Mouse (Mus musculus): ENCODE results near the gene Zc3hav1. TPM values are rescaled to one million over a fixed set of nuclear protein-coding genes. Genes with fewer than 3 reads are reported as not detected.

The Zc3hav1 gene
- 1.8 and 2.6 TPM in 2 replicates for polyA plus RNA-seq (2016; fragmentation: Nextera tagmentation; extraction: Ambion mirVana)

DNA sequence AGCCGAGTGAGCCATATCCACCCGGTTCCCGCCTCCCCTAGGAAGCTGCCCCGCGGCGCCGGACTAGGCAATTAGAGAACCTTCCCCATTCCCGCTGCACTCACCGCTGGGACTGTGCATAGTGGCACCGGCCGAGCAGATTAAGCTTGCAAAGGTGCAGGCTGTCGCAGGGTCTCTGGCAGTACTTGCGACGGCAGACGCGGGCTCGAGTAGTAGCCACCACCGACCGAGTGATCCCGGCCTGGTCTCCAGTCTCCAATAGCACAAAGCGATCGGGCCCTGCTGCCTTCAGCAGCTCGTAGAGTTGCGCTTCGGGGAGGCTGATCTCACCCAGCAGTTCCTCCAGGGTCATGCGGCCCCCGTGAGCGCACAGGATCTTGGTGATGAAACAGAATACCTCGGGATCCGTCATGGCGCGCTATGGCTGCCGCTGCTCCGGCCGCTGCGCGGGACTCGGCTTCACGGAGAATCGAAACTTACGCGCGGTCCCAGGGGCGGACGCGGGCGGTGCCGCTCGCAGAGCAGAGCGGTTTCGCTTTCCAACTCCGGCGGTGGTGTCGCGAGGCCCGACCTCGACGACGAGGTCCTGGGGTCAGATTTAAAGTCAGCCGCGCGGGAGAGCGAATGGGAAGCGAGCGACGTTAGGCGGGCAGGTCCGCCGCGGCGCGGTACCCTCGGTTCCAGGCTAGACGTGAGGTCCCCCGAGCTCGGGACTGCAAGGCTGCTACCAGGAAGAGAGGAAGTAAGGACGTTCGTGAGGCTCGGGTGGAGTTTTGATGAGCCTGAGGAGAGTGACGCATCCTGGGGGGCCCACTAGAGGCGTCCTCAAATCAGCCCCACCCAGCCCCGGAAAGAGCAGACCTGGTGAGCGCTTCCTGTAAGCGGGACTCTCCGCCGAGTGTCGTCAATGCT is at the start of gene Zc3hav1:
TSS of gene Zc3hav1 (minus strand) at position 793 of the 912 bp plus-strand sequence.
- no peaks in the 10 kb centered on the region for H3K9me3 ChIP-seq
- H3K4me3 ChIP-seq = peak within 1 kb of the TSS; percentile 51
- no peak within 1 kb of the TSS for H3K27ac ChIP-seq (replicated peaks)
- H3K36me3 ChIP-seq = no peaks in the 10 kb centered on the region
- ATAC-seq (ENCODE audit: low FRiP score, low read depth) = peak; percentile 58; the same call in 1 of the 2 replicates
- H3K4me1 ChIP-seq = peaks cover 22% of the 10 kb centered on the region
- H3K4me2 ChIP-seq (replicated peaks) = peak within 1 kb of the TSS; percentile 63
- peak within 1 kb of the TSS; percentile 54 for H3K9ac ChIP-seq (replicated peaks)
- WGBS = under 1% methylated on average over 87 of the region's 87 CpGs
- peaks cover 76% of the 10 kb centered on the region for H3K27me3 ChIP-seq

DNA sequence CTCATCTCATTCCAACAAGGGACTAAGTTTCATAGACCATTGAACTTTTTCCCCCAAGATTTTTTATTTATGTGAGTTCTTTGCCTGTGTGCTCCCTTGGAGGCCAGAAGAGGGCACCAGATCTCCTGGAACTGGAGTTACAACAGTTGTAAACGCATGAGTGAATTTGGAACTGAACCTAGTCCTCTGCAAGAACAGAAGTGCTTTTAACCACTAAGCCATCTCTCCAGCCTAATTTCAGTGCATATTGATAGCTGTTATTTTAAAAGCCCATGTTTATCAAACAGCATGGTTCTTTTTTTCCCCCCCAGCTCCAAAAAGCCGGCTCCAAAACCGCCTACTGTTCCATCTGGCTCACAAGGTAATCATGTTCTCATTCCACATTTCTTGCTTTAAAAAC is 35.3 kb upstream of the Zc3hav1 start:
- no peaks in the 10 kb centered on the region for H3K4me1 ChIP-seq
- no peaks in the 10 kb centered on the region for H3K27me3 ChIP-seq
- no peak for ATAC-seq (ENCODE audit: low FRiP score, low read depth)
- peaks cover 43% of the 10 kb centered on the region for H3K36me3 ChIP-seq
- no peak overlapping the region for H3K27ac ChIP-seq (replicated peaks)
- H3K4me3 ChIP-seq = no peak overlapping the region
- 82% methylated on average over 3 of the region's 3 CpGs for WGBS
- no peak overlapping the region for H3K4me2 ChIP-seq (replicated peaks)
- no peak overlapping the region for H3K9ac ChIP-seq (replicated peaks)
- no peaks in the 10 kb centered on the region for H3K9me3 ChIP-seq

DNA sequence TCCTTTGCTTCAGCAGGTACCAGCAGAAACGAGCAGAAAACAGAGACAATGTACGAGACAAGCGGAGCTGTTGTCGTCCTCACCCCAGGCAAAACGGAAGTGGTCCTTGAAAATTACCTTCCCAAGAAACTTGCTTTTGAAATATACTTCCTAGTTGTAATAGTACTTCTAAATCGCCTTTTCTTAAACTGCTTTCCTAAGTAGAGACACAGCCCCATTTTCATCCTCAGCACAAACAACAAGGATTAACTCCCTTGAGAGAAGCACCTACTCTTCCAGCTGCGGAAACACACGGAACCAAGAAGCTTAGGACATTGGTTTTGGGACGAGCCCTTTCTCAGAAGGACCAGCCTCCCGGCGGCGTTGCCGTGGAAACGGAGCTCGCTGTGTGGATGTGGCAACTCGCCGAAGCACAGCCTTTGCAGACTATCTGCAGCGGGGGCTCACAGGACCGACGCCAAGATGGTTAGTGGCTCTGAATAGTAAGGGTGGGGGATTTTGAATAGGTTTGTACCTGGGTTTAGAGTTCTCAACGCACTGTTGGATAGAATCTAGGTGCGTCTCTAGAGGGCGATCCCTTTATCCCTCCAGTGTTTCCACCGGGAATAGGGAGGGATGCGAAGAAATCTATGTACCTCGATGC is 26.8 kb upstream of the Zc3hav1 start, which contains the start of gene Ttc26:
TSS of gene Ttc26 (plus strand) at position 341 of the 643 bp plus-strand sequence.
- WGBS = under 1% methylated on average over 26 of the region's 26 CpGs
- H3K4me3 ChIP-seq = peak within 1 kb of the TSS; percentile 65
- H3K9ac ChIP-seq (replicated peaks) = peak within 1 kb of the TSS; percentile 68
- peak within 1 kb of the TSS; percentile 58 for H3K27ac ChIP-seq (replicated peaks)
- H3K4me1 ChIP-seq = peaks cover 6% of the 10 kb centered on the region; the same call in 1 of the 2 replicates
- H3K27me3 ChIP-seq = no peaks in the 10 kb centered on the region
- no peaks in the 10 kb centered on the region for H3K9me3 ChIP-seq
- H3K4me2 ChIP-seq (replicated peaks) = peak within 1 kb of the TSS; percentile 81
- H3K36me3 ChIP-seq = peaks cover 9% of the 10 kb centered on the region
- peak; percentile 92 for ATAC-seq (ENCODE audit: low FRiP score, low read depth)

DNA sequence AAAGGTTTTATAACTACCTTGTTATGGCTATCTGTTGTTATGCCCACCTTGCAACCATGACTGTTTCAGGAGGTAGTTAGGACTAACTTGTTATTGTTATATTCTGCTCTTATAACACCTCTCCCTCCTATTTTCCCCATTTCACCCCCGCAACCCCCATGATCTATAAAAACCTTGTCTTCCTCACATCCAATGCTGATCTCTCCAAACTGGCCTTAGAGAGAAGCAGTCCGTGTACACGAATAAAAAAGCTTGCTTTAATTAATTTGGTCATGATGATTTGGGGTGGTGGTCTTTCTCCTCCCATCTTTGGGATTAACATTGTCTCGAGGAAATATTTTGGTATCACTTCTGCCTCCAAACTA is 26.3 kb upstream of the Zc3hav1 start:
- WGBS = 2% methylated on average over 4 of the region's 4 CpGs
- no peaks in the 10 kb centered on the region for H3K9me3 ChIP-seq
- H3K9ac ChIP-seq (replicated peaks) = peak overlapping the region; percentile 68
- H3K27ac ChIP-seq (replicated peaks) = peak overlapping the region; percentile 58
- peaks cover 6% of the 10 kb centered on the region; the same call in 1 of the 2 replicates for H3K4me1 ChIP-seq
- 0 out of 2 replicates have a peak, but pooled peaks cover 2% of the 10 kb centered on the region for H3K27me3 ChIP-seq
- peak overlapping the region; percentile 81 for H3K4me2 ChIP-seq (replicated peaks)
- 0 out of 2 replicates have a peak, but pooled peaks have one; percentile 12 for ATAC-seq (ENCODE audit: low FRiP score, low read depth)
- H3K4me3 ChIP-seq = peak overlapping the region; percentile 65
- peaks cover 5% of the 10 kb centered on the region for H3K36me3 ChIP-seq

DNA sequence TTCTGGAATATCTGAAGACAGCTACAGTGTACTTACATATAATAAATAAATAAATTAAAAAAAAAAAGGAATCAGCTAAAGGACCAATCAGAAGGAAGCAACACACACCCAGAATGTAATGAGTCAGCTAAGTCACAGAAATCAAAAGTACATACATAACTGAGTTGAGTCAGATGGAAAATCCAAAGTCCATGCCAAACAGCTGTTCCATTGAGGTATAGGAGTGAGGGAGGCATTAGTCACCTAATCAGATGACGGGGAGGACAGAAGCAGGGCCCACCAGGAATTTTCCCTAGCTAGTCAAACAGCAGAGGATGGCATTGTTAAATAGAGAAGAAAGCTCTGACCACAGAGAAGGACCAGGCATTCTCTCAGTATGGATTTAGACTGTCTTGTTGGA is 19.9 kb upstream of the Zc3hav1 start:
- WGBS = 79% methylated on average over 1 of the region's 1 CpGs
- H3K4me2 ChIP-seq (replicated peaks) = no peak overlapping the region
- no peaks in the 10 kb centered on the region for H3K36me3 ChIP-seq
- H3K9me3 ChIP-seq = peaks cover 11% of the 10 kb centered on the region
- no peak overlapping the region for H3K4me3 ChIP-seq
- no peak overlapping the region for H3K27ac ChIP-seq (replicated peaks)
- no peak overlapping the region for H3K9ac ChIP-seq (replicated peaks)
- H3K4me1 ChIP-seq = no peaks in the 10 kb centered on the region
- H3K27me3 ChIP-seq = 0 out of 2 replicates have a peak, but pooled peaks cover 6% of the 10 kb centered on the region
- no peak for ATAC-seq (ENCODE audit: low FRiP score, low read depth)

DNA sequence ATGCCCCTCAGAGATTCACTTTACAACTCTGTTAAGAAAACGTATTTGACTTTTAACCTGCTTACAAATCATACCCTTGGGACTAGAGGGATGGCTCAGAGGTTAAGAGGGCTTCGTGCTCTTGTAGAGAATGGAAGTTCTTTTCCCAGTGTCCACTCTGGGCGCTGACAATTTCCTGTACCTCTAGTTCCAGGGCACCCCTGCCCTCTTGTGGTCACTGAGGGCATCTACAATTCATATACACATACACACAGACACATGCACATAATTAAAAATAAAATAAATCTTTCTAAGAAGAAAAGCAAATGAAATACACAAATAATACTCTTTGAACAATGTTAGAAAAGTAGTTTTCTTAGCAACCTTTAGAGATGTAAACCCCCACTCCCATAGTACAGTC is 15.5 kb upstream of the Zc3hav1 start:
- WGBS = 81% methylated on average over 3 of the region's 3 CpGs
- 0 out of 2 replicates have a peak, but pooled peaks cover 2% of the 10 kb centered on the region for H3K27me3 ChIP-seq
- no peak for ATAC-seq (ENCODE audit: low FRiP score, low read depth)

DNA sequence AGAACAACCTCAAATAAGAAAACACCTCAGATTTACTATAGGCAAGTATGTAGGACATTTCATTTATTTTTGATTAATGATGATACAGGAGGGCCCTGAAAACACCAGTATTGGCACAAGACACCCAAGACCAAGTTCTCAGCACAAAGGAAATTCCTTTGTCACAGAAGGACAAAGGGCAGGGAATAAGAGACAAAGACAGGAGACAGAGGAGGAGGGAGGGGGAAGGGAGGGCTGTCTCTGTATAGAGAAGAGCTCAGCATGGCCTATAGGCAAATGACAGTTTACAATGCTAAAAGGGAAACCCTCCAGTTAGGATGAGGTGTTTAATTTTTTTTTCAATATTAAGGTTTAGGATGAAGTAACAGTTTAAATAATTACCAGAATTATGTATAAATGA is 9.7 kb upstream of the Zc3hav1 start:
- Histone ChIP-seq H3K4me1 (no peaks in the 10 kb centered on the region), H3K9me3 (no peaks in the 10 kb centered on the region), H3K36me3 (no peaks in the 10 kb centered on the region), H3K9ac (replicated peaks) (no peak overlapping the region), H3K4me2 (replicated peaks) (no peak overlapping the region), H3K27me3 (no peaks in the 10 kb centered on the region), H3K4me3 (no peak overlapping the region), H3K27ac (replicated peaks) (no peak overlapping the region)
- no peak for ATAC-seq (ENCODE audit: low FRiP score, low read depth)

More for the DNA sequence above, 15.5 kb upstream of the Zc3hav1 start:
- H3K4me3 ChIP-seq = no peak overlapping the region
- no peak overlapping the region for H3K27ac ChIP-seq (replicated peaks)
- peaks cover 11% of the 10 kb centered on the region for H3K9me3 ChIP-seq
- no peaks in the 10 kb centered on the region for H3K36me3 ChIP-seq
- H3K9ac ChIP-seq (replicated peaks) = no peak overlapping the region
- no peaks in the 10 kb centered on the region for H3K4me1 ChIP-seq
- no peak overlapping the region for H3K4me2 ChIP-seq (replicated peaks)

DNA sequence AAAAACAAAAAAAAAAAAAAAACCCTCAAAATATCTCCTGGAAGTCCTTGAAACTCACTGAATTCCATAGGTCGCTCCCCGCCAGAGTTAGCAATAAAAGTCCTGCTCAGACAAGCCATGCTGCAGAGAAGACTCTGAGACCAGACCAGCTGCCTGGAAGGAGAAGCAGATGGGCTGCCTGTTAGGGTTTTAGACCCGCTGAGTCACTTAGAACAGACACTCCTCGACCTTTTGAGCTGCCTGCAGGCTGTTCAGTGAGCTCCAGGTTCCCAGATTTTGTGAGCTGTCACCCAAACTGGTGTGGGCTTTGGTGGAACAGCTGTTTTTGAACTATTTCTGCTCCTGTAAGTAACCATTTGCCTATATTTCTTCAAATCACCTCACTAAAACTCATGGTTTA is 9.0 kb upstream of the Zc3hav1 start:
- H3K4me2 ChIP-seq (replicated peaks) = no peak overlapping the region
- H3K9ac ChIP-seq (replicated peaks) = no peak overlapping the region
- no peaks in the 10 kb centered on the region for H3K4me1 ChIP-seq
- H3K9me3 ChIP-seq = no peaks in the 10 kb centered on the region
- WGBS = 65% methylated on average over 4 of the region's 4 CpGs
- no peaks in the 10 kb centered on the region for H3K27me3 ChIP-seq
- no peak overlapping the region for H3K4me3 ChIP-seq
- no peaks in the 10 kb centered on the region for H3K36me3 ChIP-seq
- no peak for ATAC-seq (ENCODE audit: low FRiP score, low read depth)
- no peak overlapping the region for H3K27ac ChIP-seq (replicated peaks)

DNA sequence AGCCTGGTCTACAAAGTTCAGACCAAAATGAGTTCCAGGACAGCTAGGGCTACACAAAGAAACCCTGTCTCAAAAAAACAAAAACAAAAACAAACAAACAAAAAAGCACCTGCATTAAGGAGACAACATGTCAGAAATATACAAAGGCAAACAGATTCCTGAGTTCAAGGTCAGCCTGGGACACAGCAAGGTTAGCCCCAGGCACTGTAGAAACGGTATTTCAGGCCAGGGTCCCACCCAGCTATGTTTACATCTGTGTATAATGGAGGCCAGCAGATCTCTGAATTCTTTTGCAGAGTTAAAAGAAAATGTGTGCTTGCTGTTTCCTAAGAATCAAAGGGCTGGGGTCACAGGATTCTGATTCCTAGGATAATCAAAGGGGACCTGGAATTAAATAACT is 7.5 kb upstream of the Zc3hav1 start:
- no peak overlapping the region for H3K9ac ChIP-seq (replicated peaks)
- peaks cover 7% of the 10 kb centered on the region; the same call in 1 of the 2 replicates for H3K27me3 ChIP-seq
- H3K4me3 ChIP-seq = no peak overlapping the region
- ATAC-seq (ENCODE audit: low FRiP score, low read depth) = no peak
- no peak overlapping the region for H3K27ac ChIP-seq (replicated peaks)
- H3K36me3 ChIP-seq = no peaks in the 10 kb centered on the region
- H3K4me1 ChIP-seq = no peaks in the 10 kb centered on the region
- WGBS = 70% methylated on average over 1 of the region's 1 CpGs
- H3K9me3 ChIP-seq = no peaks in the 10 kb centered on the region
- H3K4me2 ChIP-seq (replicated peaks) = no peak overlapping the region

DNA sequence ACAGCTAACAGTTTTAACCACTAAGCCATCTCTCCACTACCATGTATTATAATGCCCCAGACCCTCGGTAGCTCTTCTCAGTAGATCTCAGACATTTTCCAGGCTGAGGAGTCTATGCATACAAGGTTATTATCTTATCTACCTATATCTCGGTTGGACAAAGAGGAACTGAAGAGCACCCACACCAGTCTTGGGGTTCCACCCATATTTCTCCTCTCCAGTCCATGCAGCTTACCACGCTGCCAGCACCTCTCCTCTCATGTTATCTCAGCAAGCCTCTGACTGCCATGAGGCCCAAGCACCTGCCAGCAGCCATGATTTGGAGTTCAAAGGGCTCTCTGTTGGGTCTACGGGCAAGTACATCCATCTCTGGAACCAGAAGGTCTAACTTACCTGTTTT is 6.7 kb upstream of the Zc3hav1 start:
- ATAC-seq (ENCODE audit: low FRiP score, low read depth) = no peak
- Histone ChIP-seq H3K4me1 (no peaks in the 10 kb centered on the region), H3K4me2 (replicated peaks) (no peak overlapping the region), H3K27ac (replicated peaks) (no peak overlapping the region), H3K9ac (replicated peaks) (no peak overlapping the region), H3K9me3 (no peaks in the 10 kb centered on the region), H3K27me3 (peaks cover 13% of the 10 kb centered on the region), H3K36me3 (no peaks in the 10 kb centered on the region), H3K4me3 (no peak overlapping the region)
- 92% methylated on average over 4 of the region's 4 CpGs for WGBS

DNA sequence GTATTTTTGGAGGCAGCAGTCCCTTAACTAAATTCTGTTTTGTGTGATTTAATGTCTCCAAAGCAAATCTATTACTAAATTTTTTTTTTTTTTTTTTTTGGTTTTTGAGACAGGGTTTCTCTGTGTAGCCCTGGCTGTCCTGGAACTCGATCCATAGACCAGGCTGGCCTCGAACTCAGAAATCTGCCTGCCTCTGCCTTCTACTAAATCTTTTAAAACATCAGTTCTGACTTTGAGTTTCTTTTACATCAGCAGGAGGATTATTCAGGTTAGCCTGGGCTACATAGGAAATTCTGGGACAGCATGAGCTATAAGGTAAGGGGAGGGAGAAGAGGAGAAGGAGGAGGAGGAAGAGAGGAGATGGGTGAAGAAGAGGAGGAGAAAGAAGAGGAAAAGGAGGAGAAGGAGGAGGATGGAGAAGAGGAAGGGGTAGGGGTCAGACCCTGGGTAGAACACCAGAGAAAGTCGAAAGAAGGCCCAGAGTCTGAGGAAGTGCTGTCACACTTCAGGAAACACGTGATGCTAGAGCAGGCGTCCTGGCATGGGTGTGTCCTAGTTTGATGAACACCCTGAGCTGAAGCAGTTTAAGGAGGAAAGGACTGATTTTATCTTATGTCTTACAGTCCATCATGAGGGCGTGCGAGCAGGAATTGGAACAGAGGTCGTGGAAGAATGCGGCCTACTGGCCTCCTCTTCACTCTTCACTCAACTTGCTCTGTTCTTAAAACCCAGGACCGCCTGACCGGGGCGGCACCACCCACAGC is 5.5 kb upstream of the Zc3hav1 start:
- ATAC-seq (ENCODE audit: low FRiP score, low read depth) = no peak
- Histone ChIP-seq H3K9me3 (no peaks in the 10 kb centered on the region), H3K4me1 (peaks cover 7% of the 10 kb centered on the region), H3K4me2 (replicated peaks) (no peak overlapping the region), H3K9ac (replicated peaks) (no peak overlapping the region), H3K27ac (replicated peaks) (no peak overlapping the region), H3K4me3 (no peak overlapping the region), H3K36me3 (no peaks in the 10 kb centered on the region), H3K27me3 (peaks cover 25% of the 10 kb centered on the region)
- 89% methylated on average over 12 of the region's 12 CpGs for WGBS

Data from midbrain, embryonic 12.5 days (tissue).